Mouse (Mus musculus): ENCODE results near the gene Axdnd1.

GRCm38 (mm10) chr1:156420671-156421297, at the start of gene Axdnd1:
- TF ChIP-seq CTCF (IDR thresholded peaks at IDR 0.05) (peak; percentile 33), EP300 (IDR thresholded peaks at IDR 0.05; ENCODE audit: insufficient read depth, low read depth, low read length) (no peak)

All from heart, adult 2 months (tissue).